Mouse (Mus musculus): ENCODE measurements around the gene Dgkh. TPM values are rescaled to one million over a fixed set of nuclear protein-coding genes. Genes with fewer than 3 reads are reported as not detected.

The Dgkh gene
- 4.0 and 4.6 TPM in 2 replicates for polyA plus RNA-seq (2015; fragmentation: Nextera tagmentation; extraction: Ambion mirVana)

- Histone ChIP-seq H3K4me1 (ENCODE audit: insufficient read depth, low read depth, low read length) (no peaks in the 10 kb centered on the region), H3K4me3 (ENCODE audit: low read depth, low read length) (peak within 1 kb of the TSS; percentile 76), H3K27ac (ENCODE audit: low read length) (peak within 1 kb of the TSS; percentile 85), H3K4me2 (replicated peaks; ENCODE audit: low read depth, low read length) (peak within 1 kb of the TSS; percentile 84), H3K9me3 (ENCODE audit: low read length) (no peaks in the 10 kb centered on the region), H3K36me3 (ENCODE audit: insufficient read depth, low read length) (no peaks in the 10 kb centered on the region), H3K9ac (replicated peaks; ENCODE audit: low read depth) (peak within 1 kb of the TSS; percentile 73), H3K27me3 (replicated peaks; ENCODE audit: insufficient read depth, low read length) (no peaks in the 10 kb centered on the region)
- DNase-seq (ENCODE audit: low spot score) (peak; percentile 95), ATAC-seq (peak; percentile 94)
- under 1% methylated on average over 52 of the region's 71 CpGs for WGBS
- TF ChIP-seq CTCF (IDR thresholded peaks at IDR 0.05) (peak; percentile 25), EP300 (IDR thresholded peaks at IDR 0.05) (no peak)
Observed at GRCm38 (mm10) chr14:78732617-78733312, at the start of gene Dgkh. Gene Dgkh, minus strand, starts transcription at chr14:78732776.

- H3K27ac ChIP-seq (ENCODE audit: low read length) = no peak overlapping the region
- no peak overlapping the region for H3K9ac ChIP-seq (replicated peaks; ENCODE audit: low read depth)
- 63% methylated on average over 18 of the region's 18 CpGs for WGBS
- H3K9me3 ChIP-seq (ENCODE audit: low read length) = no peaks in the 10 kb centered on the region
- H3K4me1 ChIP-seq (ENCODE audit: insufficient read depth, low read depth, low read length) = no peaks in the 10 kb centered on the region
- H3K27me3 ChIP-seq (replicated peaks; ENCODE audit: insufficient read depth, low read length) = no peaks in the 10 kb centered on the region
- no peak overlapping the region for H3K4me2 ChIP-seq (replicated peaks; ENCODE audit: low read depth, low read length)
- DNase-seq (ENCODE audit: low spot score) (no peak), ATAC-seq (no peak)
- H3K36me3 ChIP-seq (ENCODE audit: insufficient read depth, low read length) = no peaks in the 10 kb centered on the region
- H3K4me3 ChIP-seq (ENCODE audit: low read depth, low read length) = no peak overlapping the region
- TF ChIP-seq CTCF (IDR thresholded peaks at IDR 0.05) (no peak), EP300 (IDR thresholded peaks at IDR 0.05) (no peak)
Observed at GRCm38 (mm10) chr14:78777215-78777614, 44.6 kb upstream of the Dgkh start.

GRCm38 (mm10) chr14:78776659-78777058, 44.1 kb upstream of the Dgkh start:
- TF ChIP-seq CTCF (IDR thresholded peaks at IDR 0.05) (no peak), EP300 (IDR thresholded peaks at IDR 0.05) (no peak)
- H3K4me1 ChIP-seq (ENCODE audit: insufficient read depth, low read depth, low read length) = no peaks in the 10 kb centered on the region
- H3K36me3 ChIP-seq (ENCODE audit: insufficient read depth, low read length) = no peaks in the 10 kb centered on the region
- no peak overlapping the region for H3K4me2 ChIP-seq (replicated peaks; ENCODE audit: low read depth, low read length)
- no peak for DNase-seq (ENCODE audit: low spot score)
- no peak overlapping the region for H3K9ac ChIP-seq (replicated peaks; ENCODE audit: low read depth)
- ATAC-seq = no peak
- H3K4me3 ChIP-seq (ENCODE audit: low read depth, low read length) = no peak overlapping the region
- H3K27me3 ChIP-seq (replicated peaks; ENCODE audit: insufficient read depth, low read length) = no peaks in the 10 kb centered on the region
- 31% methylated on average over 8 of the region's 8 CpGs for WGBS
- H3K27ac ChIP-seq (ENCODE audit: low read length) = no peak overlapping the region
- H3K9me3 ChIP-seq (ENCODE audit: low read length) = no peaks in the 10 kb centered on the region

GRCm38 (mm10) chr14:78775699-78776098, 43.1 kb upstream of the Dgkh start:
- no peak for ATAC-seq
- H3K4me3 ChIP-seq (ENCODE audit: low read depth, low read length) = no peak overlapping the region
- 58% methylated on average over 14 of the region's 14 CpGs for WGBS
- no peaks in the 10 kb centered on the region for H3K9me3 ChIP-seq (ENCODE audit: low read length)
- H3K27me3 ChIP-seq (replicated peaks; ENCODE audit: insufficient read depth, low read length) = no peaks in the 10 kb centered on the region
- no peaks in the 10 kb centered on the region for H3K4me1 ChIP-seq (ENCODE audit: insufficient read depth, low read depth, low read length)
- no peak for DNase-seq (ENCODE audit: low spot score)
- no peaks in the 10 kb centered on the region for H3K36me3 ChIP-seq (ENCODE audit: insufficient read depth, low read length)
- H3K9ac ChIP-seq (replicated peaks; ENCODE audit: low read depth) = no peak overlapping the region
- TF ChIP-seq EP300 (IDR thresholded peaks at IDR 0.05) (no peak), CTCF (IDR thresholded peaks at IDR 0.05) (no peak)
- H3K4me2 ChIP-seq (replicated peaks; ENCODE audit: low read depth, low read length) = no peak overlapping the region
- H3K27ac ChIP-seq (ENCODE audit: low read length) = no peak overlapping the region

GRCm38 (mm10) chr14:78775226-78775625, 42.6 kb upstream of the Dgkh start:
- TF ChIP-seq EP300 (IDR thresholded peaks at IDR 0.05) (no peak), CTCF (IDR thresholded peaks at IDR 0.05) (no peak)
- ATAC-seq (no peak), DNase-seq (ENCODE audit: low spot score) (no peak)
- Histone ChIP-seq H3K36me3 (ENCODE audit: insufficient read depth, low read length) (no peaks in the 10 kb centered on the region), H3K9ac (replicated peaks; ENCODE audit: low read depth) (no peak overlapping the region), H3K4me3 (ENCODE audit: low read depth, low read length) (no peak overlapping the region), H3K27me3 (replicated peaks; ENCODE audit: insufficient read depth, low read length) (no peaks in the 10 kb centered on the region), H3K27ac (ENCODE audit: low read length) (no peak overlapping the region), H3K9me3 (ENCODE audit: low read length) (no peaks in the 10 kb centered on the region), H3K4me1 (ENCODE audit: insufficient read depth, low read depth, low read length) (no peaks in the 10 kb centered on the region), H3K4me2 (replicated peaks; ENCODE audit: low read depth, low read length) (no peak overlapping the region)
- WGBS = 40% methylated on average over 6 of the region's 6 CpGs

GRCm38 (mm10) chr14:78770457-78770856, 37.9 kb upstream of the Dgkh start:
- H3K36me3 ChIP-seq (ENCODE audit: insufficient read depth, low read length) = no peaks in the 10 kb centered on the region
- TF ChIP-seq EP300 (IDR thresholded peaks at IDR 0.05) = no peak
- TF ChIP-seq CTCF (IDR thresholded peaks at IDR 0.05) = no peak
- no peaks in the 10 kb centered on the region for H3K27me3 ChIP-seq (replicated peaks; ENCODE audit: insufficient read depth, low read length)
- no peaks in the 10 kb centered on the region for H3K9me3 ChIP-seq (ENCODE audit: low read length)
- no peaks in the 10 kb centered on the region for H3K4me1 ChIP-seq (ENCODE audit: insufficient read depth, low read depth, low read length)
- no peak overlapping the region for H3K4me3 ChIP-seq (ENCODE audit: low read depth, low read length)
- ATAC-seq (no peak), DNase-seq (ENCODE audit: low spot score) (no peak)
- WGBS = 43% methylated on average over 3 of the region's 3 CpGs
- no peak overlapping the region for H3K9ac ChIP-seq (replicated peaks; ENCODE audit: low read depth)
- H3K4me2 ChIP-seq (replicated peaks; ENCODE audit: low read depth, low read length) = no peak overlapping the region
- no peak overlapping the region for H3K27ac ChIP-seq (ENCODE audit: low read length)

All from lung, postnatal 0 days (tissue).